ENCODE assay signal across 11 mouse cellular contexts in the genomic region with DNA sequence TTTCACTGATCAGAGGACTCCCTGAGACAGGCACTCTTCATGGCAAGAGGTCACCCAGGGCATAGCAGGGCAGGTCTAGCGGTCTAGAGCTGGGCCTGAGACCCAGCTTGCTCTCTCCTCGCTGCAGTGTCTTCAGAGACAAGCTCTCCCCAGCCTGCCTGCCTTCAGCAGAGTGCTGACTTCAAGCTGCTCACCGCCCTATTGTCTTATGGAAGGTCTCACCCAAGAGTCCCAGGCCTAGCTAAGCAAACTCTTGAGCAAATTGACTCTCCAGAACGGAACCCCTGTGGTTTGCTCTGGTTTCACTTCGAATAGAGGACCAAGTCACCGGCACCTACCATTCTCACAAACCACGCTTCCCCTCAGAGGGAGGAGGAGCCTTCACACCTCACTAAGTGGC.
DNase-seq lines count a peak whose midpoint lies in the region; ATAC-seq lines count a peak whose summit lies in the region.
"Had no signal": no experiment of that assay in that cellular context is flagged by ENCODE, and none has a peak within 500 bp of the region (broad histone marks: within the 10 kb centered on the region; RNA-seq: fewer than 3 reads in every experiment).

No protein-coding gene starts in this region.

- no peak overlapping the region for H3K4me3 ChIP-seq in hindbrain, embryonic 10.5 days
- no peak overlapping the region for H3K4me3 ChIP-seq in hindbrain, embryonic 11.5 days (ENCODE audit: low read depth, low read length)
- no peak overlapping the region for H3K4me3 ChIP-seq in heart, embryonic 15.5 days
- no peak overlapping the region for H3K4me3 ChIP-seq in hindbrain, embryonic 12.5 days
- H3K4me3 ChIP-seq: forebrain, embryonic 15.5 days had no signal

- no peaks in the 10 kb centered on the region for H3K36me3 ChIP-seq in hindbrain, embryonic 10.5 days
- H3K36me3 ChIP-seq in hindbrain, embryonic 11.5 days (ENCODE audit: control insufficient read depth, insufficient read depth, low read length): no peaks in the 10 kb centered on the region
- H3K36me3 ChIP-seq in heart, embryonic 15.5 days: no peaks in the 10 kb centered on the region
- no peaks in the 10 kb centered on the region for H3K36me3 ChIP-seq in hindbrain, embryonic 12.5 days
- H3K36me3 ChIP-seq: forebrain, embryonic 15.5 days had no signal

- H3K4me1 ChIP-seq in hindbrain, embryonic 10.5 days (replicated peaks): peaks cover 23% of the 10 kb centered on the region
- H3K4me1 ChIP-seq in hindbrain, embryonic 11.5 days (replicated peaks; ENCODE audit: control insufficient read depth, insufficient read depth, low read length): no peaks in the 10 kb centered on the region
- peaks cover 58% of the 10 kb centered on the region for H3K4me1 ChIP-seq in heart, embryonic 15.5 days (replicated peaks)
- peaks cover 21% of the 10 kb centered on the region for H3K4me1 ChIP-seq in hindbrain, embryonic 12.5 days

- no peaks in the 10 kb centered on the region for H3K9me3 ChIP-seq in hindbrain, embryonic 10.5 days
- H3K9me3 ChIP-seq in hindbrain, embryonic 11.5 days (ENCODE audit: control insufficient read depth, low read length): no peaks in the 10 kb centered on the region
- no peaks in the 10 kb centered on the region for H3K9me3 ChIP-seq in heart, embryonic 15.5 days (replicated peaks)
- H3K9me3 ChIP-seq in hindbrain, embryonic 12.5 days (replicated peaks): no peaks in the 10 kb centered on the region
- H3K9me3 ChIP-seq: forebrain, embryonic 15.5 days had no signal

- no peak for DNase-seq in hindbrain, embryonic 10.5 days (ENCODE audit: low spot score)
- DNase-seq in hindbrain, embryonic 11.5 days (ENCODE audit: low spot score): no peak
- no peak for DNase-seq in gastrocnemius, adult 8-10 months (ENCODE audit: low spot score in 2 of 2)
- no peak for DNase-seq in right cerebral cortex, postnatal 36 days (ENCODE audit: low spot score in 2 of 2)
- DNase-seq: kidney, adult 18-20 months; lung, postnatal 14 days had no signal

- no peaks in the 10 kb centered on the region for H3K27me3 ChIP-seq in hindbrain, embryonic 10.5 days (ENCODE audit: insufficient read depth, poor library complexity, severe bottlenecking)
- no peaks in the 10 kb centered on the region for H3K27me3 ChIP-seq in hindbrain, embryonic 11.5 days (ENCODE audit: control insufficient read depth, insufficient read depth, low read length)
- no peaks in the 10 kb centered on the region for H3K27me3 ChIP-seq in heart, embryonic 15.5 days
- H3K27me3 ChIP-seq in hindbrain, embryonic 12.5 days: no peaks in the 10 kb centered on the region
- H3K27me3 ChIP-seq: forebrain, embryonic 15.5 days had no signal

- WGBS in hindbrain, embryonic 10.5 days: 48% methylated on average over 7 of the region's 7 CpGs
- WGBS in hindbrain, embryonic 11.5 days: 63% methylated on average over 7 of the region's 7 CpGs
- 40% methylated on average over 7 of the region's 7 CpGs for WGBS in heart, embryonic 15.5 days
- 60% methylated on average over 7 of the region's 7 CpGs for WGBS in hindbrain, embryonic 12.5 days

- no peak overlapping the region for H3K9ac ChIP-seq in hindbrain, embryonic 11.5 days (ENCODE audit: low read depth, low read length)
- no peak overlapping the region for H3K9ac ChIP-seq in heart, embryonic 15.5 days
- H3K9ac ChIP-seq in hindbrain, embryonic 12.5 days: no peak overlapping the region
- H3K9ac ChIP-seq: forebrain, embryonic 15.5 days had no signal

- H3K27ac ChIP-seq in hindbrain, embryonic 10.5 days: peak overlapping the region; percentile 57
- no peak overlapping the region for H3K27ac ChIP-seq in hindbrain, embryonic 11.5 days (ENCODE audit: low read depth, low read length)
- H3K27ac ChIP-seq in heart, embryonic 15.5 days: peak overlapping the region; percentile 86
- H3K27ac ChIP-seq in hindbrain, embryonic 12.5 days: no peak overlapping the region
- H3K27ac ChIP-seq: forebrain, embryonic 15.5 days had no signal

- H3K4me2 ChIP-seq in hindbrain, embryonic 11.5 days (replicated peaks; ENCODE audit: low read depth, low read length): no peak overlapping the region
- no peak overlapping the region; the same call in 1 of the 2 replicates for H3K4me2 ChIP-seq in heart, embryonic 15.5 days
- no peak overlapping the region for H3K4me2 ChIP-seq in hindbrain, embryonic 12.5 days (replicated peaks)
- H3K4me2 ChIP-seq: forebrain, embryonic 15.5 days had no signal

- ATAC-seq in hindbrain, embryonic 11.5 days (ENCODE audit: low FRiP score): no peak
- peak; percentile 86 for ATAC-seq in CD4-positive, CD25-positive, alpha-beta regulatory T cell, adult 4 months
- ATAC-seq in heart, embryonic 15.5 days (replicated peaks; ENCODE audit: insufficient number of reproducible peaks, insufficient read depth, low FRiP score, low read depth): no peak
- ATAC-seq in megakaryocyte progenitor cell, adult 5-6 weeks (replicated peaks; ENCODE audit: poor library complexity): peak; percentile 47; the same call in 1 of the 2 replicates
- no peak for ATAC-seq in hindbrain, embryonic 12.5 days (ENCODE audit: low FRiP score)
- ATAC-seq: forebrain, embryonic 15.5 days had no signal

Comparison
In these comparisons a context has a peak if more than half of its experiments do, and no peak if none do; other contexts are left out.
1. H3K27ac ChIP-seq: peak in hindbrain, embryonic 10.5 days (single experiment) and heart, embryonic 15.5 days (single experiment); none in hindbrain, embryonic 11.5 days (single experiment) and hindbrain, embryonic 12.5 days (single experiment).
2. ATAC-seq: peak in CD4-positive, CD25-positive, alpha-beta regulatory T cell, adult 4 months (single experiment) and megakaryocyte progenitor cell, adult 5-6 weeks (single experiment); none in hindbrain, embryonic 11.5 days (single experiment), heart, embryonic 15.5 days (single experiment) and hindbrain, embryonic 12.5 days (single experiment).